Comparison of ENCODE assay signal across 8 mouse cellular contexts in genomic region chr1:143941465-143941864, GRCm38 (mm10).
A peak's percentile ranks its signal among the peaks of the same experiment; 100 is the strongest.
DNase-seq lines count a peak whose midpoint lies in the region; ATAC-seq lines count a peak whose summit lies in the region.

No protein-coding gene starts in this region.

- ATAC-seq in activated CD4-positive, CD25-positive, alpha-beta regulatory T cell, adult 4 months, result peak; percentile 52
- peak; percentile 76 for ATAC-seq in forebrain, embryonic 15.5 days (replicated peaks)
- peak; percentile 52; the same call in 1 of the 2 replicates for ATAC-seq in lung, embryonic 15.5 days (ENCODE audit: borderline replicate concordance, extremely low read depth, low FRiP score, low TSS enrichment)

- WGBS in forebrain, embryonic 15.5 days, result 35% methylated on average over 5 of the region's 5 CpGs
- WGBS in lung, embryonic 15.5 days, result 55% methylated on average over 5 of the region's 5 CpGs

- no peaks in the 10 kb centered on the region for H3K9me3 ChIP-seq in forebrain, embryonic 15.5 days
- no peaks in the 10 kb centered on the region for H3K9me3 ChIP-seq in lung, embryonic 15.5 days

- no peaks in the 10 kb centered on the region for H3K27me3 ChIP-seq in forebrain, embryonic 15.5 days
- no peaks in the 10 kb centered on the region for H3K27me3 ChIP-seq in lung, embryonic 15.5 days

- no peak overlapping the region for H3K4me3 ChIP-seq in forebrain, embryonic 15.5 days
- no peak overlapping the region for H3K4me3 ChIP-seq in lung, embryonic 15.5 days

- peaks cover 8% of the 10 kb centered on the region for H3K4me1 ChIP-seq in forebrain, embryonic 15.5 days
- H3K4me1 ChIP-seq in lung, embryonic 15.5 days, result peaks cover 4% of the 10 kb centered on the region; the same call in 1 of the 2 replicates

- H3K4me2 ChIP-seq in forebrain, embryonic 15.5 days (replicated peaks), result no peak overlapping the region
- H3K4me2 ChIP-seq in lung, embryonic 15.5 days, result no peak overlapping the region

- DNase-seq in left cerebral cortex, postnatal 25 days (ENCODE audit: low spot score in 2 of 2), result peak; percentile 11 to 30
- no peak for DNase-seq in left cerebral cortex, adult 8-10 months (ENCODE audit: low spot score in 2 of 2)
- DNase-seq in heart, postnatal 4 days, result peak; percentile 76
- peak; percentile 27 for DNase-seq in right cerebral cortex, postnatal 14 days
- no peak for DNase-seq in c-Kit-positive CD71-positive TER-119-positive erythroid progenitor cells, embryonic 14.5 days (ENCODE audit: low spot score)

- no peak overlapping the region for H3K27ac ChIP-seq in forebrain, embryonic 15.5 days (replicated peaks)
- H3K27ac ChIP-seq in lung, embryonic 15.5 days, result no peak overlapping the region

- H3K9ac ChIP-seq in forebrain, embryonic 15.5 days (replicated peaks), result no peak overlapping the region
- no peak overlapping the region for H3K9ac ChIP-seq in lung, embryonic 15.5 days

- no peaks in the 10 kb centered on the region for H3K36me3 ChIP-seq in forebrain, embryonic 15.5 days
- H3K36me3 ChIP-seq in lung, embryonic 15.5 days, result no peaks in the 10 kb centered on the region

- intact Hi-C loops in left cerebral cortex, postnatal 25 days (cut with DNase I), result no loop called here

Comparison
In these comparisons a context has a peak if more than half of its experiments do, and no peak if none do; other contexts are left out.
1. DNase-seq: peak in left cerebral cortex, postnatal 25 days (2 of 2), heart, postnatal 4 days (single experiment) and right cerebral cortex, postnatal 14 days (single experiment); none in left cerebral cortex, adult 8-10 months (0 of 2) and c-Kit-positive CD71-positive TER-119-positive erythroid progenitor cells, embryonic 14.5 days (single experiment).
2. Peak in every context shown above with its lines, with median percentiles within 50 percentile points of each other: ATAC-seq.